Mouse (Mus musculus) E14TG2a.4 (cell line): ENCODE results near the gene Snph.

Source experiments
- H3K27me3 ChIP-seq: 2 replicates; pipeline ENCODE4 v1.6.1; 2014; ENCODE audit warnings: low read length, control low read depth; ENCODE audit not compliant: insufficient read depth
- H3K36me3 ChIP-seq: 2 replicates; pipeline ENCODE4 v1.6.1; 2014; ENCODE audit warnings: low read length, control low read depth; ENCODE audit not compliant: insufficient read depth
- H3K4me1 ChIP-seq: replicated peaks from 2 replicates; pipeline ENCODE4 v1.6.1; 2014; ENCODE audit warnings: low read depth, low read length, control low read depth
- H3K4me3 ChIP-seq: replicated peaks from 2 replicates; pipeline ENCODE4 v1.5.1; 2014; ENCODE audit warnings: mild to moderate bottlenecking, low read length
- H3K9me3 ChIP-seq: 2 replicates; pipeline ENCODE4 v1.6.1; 2014; ENCODE audit warnings: low read length, control low read depth
- CTCF ChIP-seq: conservative IDR thresholded peaks from 2 replicates; pipeline ENCODE4 v1.5.1; 2014; ENCODE audit warnings: low read length
- NANOG ChIP-seq: IDR thresholded peaks from 2 replicates; pipeline ENCODE4 v1.6.1; 2014; ENCODE audit warnings: borderline replicate concordance, low read length, mixed read lengths
- POU5F1 ChIP-seq: IDR thresholded peaks from 2 replicates; pipeline ENCODE4 v1.6.1; 2014; ENCODE audit warnings: low read length, borderline replicate concordance

The Snph gene

GRCm38 (mm10) chr2:151579183-151579582 is 53.2 kb downstream of the Snph start:
- peaks cover 24% of the 10 kb centered on the region for H3K4me1 ChIP-seq
- no peak for TF ChIP-seq CTCF
- TF ChIP-seq NANOG = no peak
- TF ChIP-seq POU5F1 = no peak
- H3K9me3 ChIP-seq = no peaks in the 10 kb centered on the region
- no peaks in the 10 kb centered on the region for H3K36me3 ChIP-seq
- H3K27me3 ChIP-seq = peaks cover 24% of the 10 kb centered on the region
- no peak overlapping the region for H3K4me3 ChIP-seq

- peaks cover 29% of the 10 kb centered on the region for H3K27me3 ChIP-seq
- H3K9me3 ChIP-seq = no peaks in the 10 kb centered on the region
These were observed 56.5 kb downstream of the Snph start for GRCm38 (mm10) chr2:151575699-151576389.

DNA sequence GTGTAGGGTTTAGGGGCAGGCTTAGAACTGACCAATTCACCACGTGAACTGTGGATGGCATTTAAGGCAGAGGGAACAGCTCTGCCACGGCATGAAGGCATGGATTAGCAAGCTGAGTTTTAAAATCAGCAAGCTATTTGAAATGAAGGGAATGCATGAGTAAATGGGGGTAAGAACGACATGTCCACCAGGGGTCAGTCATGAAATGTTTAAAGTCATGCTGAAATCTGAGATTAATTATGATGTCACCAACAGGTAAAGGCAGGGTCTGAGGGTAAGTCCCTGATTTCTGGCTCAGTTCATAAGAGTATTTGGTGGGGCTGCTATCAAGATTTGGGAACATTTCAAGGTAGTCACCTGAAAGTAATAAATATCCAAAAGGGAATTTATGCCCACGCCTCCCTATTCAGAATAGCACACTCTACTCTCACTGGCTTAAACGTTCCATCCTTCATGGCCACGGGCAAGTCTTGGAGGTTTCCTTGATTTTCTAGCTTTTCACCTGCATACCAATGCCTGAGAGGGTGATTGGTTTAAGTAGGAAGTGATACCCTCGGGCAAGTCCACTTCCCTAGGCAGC is 57.2 kb downstream of the Snph start:
- peaks cover 41% of the 10 kb centered on the region for H3K4me1 ChIP-seq
- no peaks in the 10 kb centered on the region for H3K36me3 ChIP-seq
- H3K9me3 ChIP-seq = no peaks in the 10 kb centered on the region
- H3K4me3 ChIP-seq = peak overlapping the region; percentile 75
- TF ChIP-seq NANOG (no peak), CTCF (peak; percentile 16)
- H3K27me3 ChIP-seq = peaks cover 26% of the 10 kb centered on the region

More at GRCm38 (mm10) chr2:151575699-151576389, 56.5 kb downstream of the Snph start:
- H3K36me3 ChIP-seq = no peaks in the 10 kb centered on the region
- TF ChIP-seq CTCF (no peak), NANOG (no peak), POU5F1 (no peak)
- H3K4me3 ChIP-seq = peak overlapping the region; percentile 75
- H3K4me1 ChIP-seq = peaks cover 41% of the 10 kb centered on the region

DNA sequence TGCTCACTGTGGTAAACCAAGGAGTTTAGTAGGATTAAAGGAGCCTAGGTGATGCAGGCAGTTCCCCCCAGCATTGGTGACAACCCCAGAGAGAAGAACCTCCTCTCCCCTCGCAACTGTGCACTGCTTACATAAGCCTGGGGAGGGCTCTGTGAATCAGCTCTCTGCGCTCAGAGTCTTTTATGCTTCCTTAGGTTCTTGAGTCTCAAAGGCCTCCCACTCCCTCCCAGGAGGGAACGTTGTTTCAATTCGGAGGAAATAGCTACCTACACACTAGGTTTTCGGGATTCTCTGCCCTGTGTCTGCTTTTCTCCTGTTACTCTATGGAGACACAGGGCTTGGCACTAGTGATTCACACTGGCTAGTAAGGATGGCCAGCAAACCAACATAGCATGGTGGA is 57.8 kb downstream of the Snph start:
- Histone ChIP-seq H3K4me1 (peaks cover 41% of the 10 kb centered on the region), H3K27me3 (peaks cover 22% of the 10 kb centered on the region), H3K9me3 (no peaks in the 10 kb centered on the region), H3K4me3 (no peak overlapping the region), H3K36me3 (no peaks in the 10 kb centered on the region; the same call in 1 of the 2 replicates)
- TF ChIP-seq NANOG (no peak), POU5F1 (no peak), CTCF (no peak)

- TF ChIP-seq CTCF (no peak), POU5F1 (no peak), NANOG (no peak)
- H3K4me3 ChIP-seq = no peak overlapping the region
- H3K9me3 ChIP-seq = no peaks in the 10 kb centered on the region
- peaks cover 14% of the 10 kb centered on the region for H3K27me3 ChIP-seq
- H3K4me1 ChIP-seq = peaks cover 41% of the 10 kb centered on the region
- H3K36me3 ChIP-seq = no peaks in the 10 kb centered on the region; the same call in 1 of the 2 replicates
These were observed 58.7 kb downstream of the Snph start for GRCm38 (mm10) chr2:151573667-151574066.

DNA sequence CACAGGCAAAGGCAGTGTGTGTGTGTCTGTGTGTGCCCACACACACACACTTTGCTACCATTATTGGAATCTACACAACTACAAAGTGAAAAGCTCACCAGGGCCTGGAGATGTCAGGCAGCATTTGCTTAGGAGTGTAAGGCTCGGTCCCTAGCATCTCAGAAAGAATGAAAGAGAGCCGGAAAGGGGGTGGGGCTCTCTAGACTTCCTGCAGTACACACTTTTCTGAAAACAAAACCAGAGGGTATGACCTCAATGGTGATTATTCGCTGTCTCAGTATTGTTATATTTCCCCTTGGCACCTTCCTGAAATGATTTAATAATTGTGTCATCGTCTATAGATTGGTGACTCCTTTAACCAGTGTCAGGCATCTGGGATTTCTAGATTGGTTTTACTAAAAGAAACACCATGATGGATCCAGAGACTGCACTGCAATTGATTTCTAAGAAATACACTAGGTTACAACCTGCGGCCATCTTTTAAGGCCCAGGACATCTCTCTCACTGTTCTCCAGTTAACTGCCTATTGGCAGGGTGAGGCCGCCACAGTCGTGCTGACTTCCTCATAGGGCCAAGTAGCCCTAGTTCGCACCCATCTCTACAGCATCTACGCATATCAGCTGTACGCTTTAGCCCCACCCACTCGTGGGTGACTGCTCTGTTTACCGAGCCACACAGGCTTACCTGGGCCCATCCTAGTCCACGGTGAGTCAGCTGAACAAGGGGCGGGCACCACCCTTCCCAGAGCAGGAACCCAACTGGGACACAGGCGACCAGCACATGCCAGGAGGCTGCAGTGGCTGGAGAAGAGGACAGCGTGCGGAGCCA is 60.3 kb downstream of the Snph start, which contains the start of gene Sdcbp2:
Sdcbp2 (plus strand) TSS at position 750 of the 828 bp plus-strand sequence.
- Histone ChIP-seq H3K4me3 (no peak within 1 kb of the TSS; the same call in 1 of the 2 replicates), H3K9me3 (no peaks in the 10 kb centered on the region), H3K27me3 (peaks cover 4% of the 10 kb centered on the region; the same call in 1 of the 2 replicates), H3K4me1 (peaks cover 41% of the 10 kb centered on the region), H3K36me3 (peaks cover 4% of the 10 kb centered on the region; the same call in 1 of the 2 replicates)
- TF ChIP-seq POU5F1 = no peak
- TF ChIP-seq CTCF = no peak
- no peak for TF ChIP-seq NANOG

DNA sequence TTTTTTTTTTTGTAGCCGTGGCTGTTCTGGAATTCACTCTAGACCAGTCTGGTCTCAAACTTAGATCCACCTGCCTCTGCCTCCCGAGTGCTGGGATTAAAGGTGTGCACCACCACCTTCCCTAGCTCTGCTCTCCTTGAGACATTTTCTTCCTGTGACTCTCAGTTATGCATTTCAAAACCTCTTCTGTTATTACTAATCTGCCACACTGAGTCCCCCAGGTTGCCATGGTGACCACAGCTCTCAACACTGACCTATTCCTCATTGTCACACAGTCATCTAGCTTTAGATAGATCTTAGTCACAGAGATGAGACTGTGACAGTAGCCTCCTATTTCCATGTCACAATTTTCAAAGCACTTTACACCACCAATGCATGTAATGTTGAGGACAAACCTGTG is 62.9 kb downstream of the Snph start:
- TF ChIP-seq CTCF (no peak), NANOG (no peak), POU5F1 (no peak)
- peaks cover 4% of the 10 kb centered on the region; the same call in 1 of the 2 replicates for H3K27me3 ChIP-seq
- no peaks in the 10 kb centered on the region for H3K9me3 ChIP-seq
- peaks cover 28% of the 10 kb centered on the region for H3K36me3 ChIP-seq
- H3K4me3 ChIP-seq = no peak overlapping the region
- peaks cover 19% of the 10 kb centered on the region for H3K4me1 ChIP-seq

DNA sequence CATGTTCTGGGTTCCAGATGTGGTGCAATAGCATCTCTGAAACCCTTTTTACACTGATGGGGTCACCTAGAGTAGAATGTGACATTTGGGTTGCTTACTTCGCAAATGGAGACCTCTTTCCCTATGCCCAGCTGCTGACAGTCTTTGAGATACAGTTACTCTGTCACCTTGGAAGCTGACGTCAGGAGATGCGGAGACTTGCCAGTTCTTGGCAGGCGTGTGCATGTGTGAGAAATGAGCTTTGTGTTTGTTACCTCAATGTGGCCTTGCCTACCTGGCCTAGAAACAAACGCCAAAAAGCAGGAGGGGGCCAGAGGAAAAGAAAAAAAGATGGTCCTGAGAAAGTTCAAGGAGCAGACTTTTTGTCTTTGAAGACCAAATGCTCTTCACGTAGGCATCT is 65.5 kb downstream of the Snph start:
- TF ChIP-seq CTCF (no peak), POU5F1 (no peak), NANOG (no peak)
- no peak overlapping the region for H3K4me3 ChIP-seq
- H3K27me3 ChIP-seq = no peaks in the 10 kb centered on the region

More for the DNA sequence above, 65.5 kb downstream of the Snph start:
- Histone ChIP-seq H3K9me3 (no peaks in the 10 kb centered on the region), H3K4me1 (peaks cover 5% of the 10 kb centered on the region), H3K36me3 (peaks cover 53% of the 10 kb centered on the region)
